18 mouse cellular contexts compared by ENCODE assay signal in genomic region chr13:48284426-48284825, GRCm38 (mm10). TPM values are rescaled to one million over a fixed set of nuclear protein-coding genes. Genes with fewer than 3 reads are reported as not detected.
"Had no signal": no experiment of that assay in that cellular context is flagged by ENCODE, and none has a peak within 500 bp of the region (broad histone marks: within the 10 kb centered on the region; RNA-seq: fewer than 3 reads in every experiment).

No protein-coding gene starts in this region.

- H3K4me3 ChIP-seq: layer of hippocampus, adult 2 months; limb, embryonic 13.5 days; liver, embryonic 15.5 days; midbrain, embryonic 10.5 days; midbrain, embryonic 15.5 days; neural tube, embryonic 12.5 days had no signal

- H3K9me3 ChIP-seq: limb, embryonic 13.5 days; liver, embryonic 15.5 days; midbrain, embryonic 10.5 days; midbrain, embryonic 15.5 days; neural tube, embryonic 12.5 days had no signal

- H3K4me2 ChIP-seq: limb, embryonic 13.5 days; liver, embryonic 11.5 days; liver, embryonic 15.5 days; midbrain, embryonic 15.5 days; neural tube, embryonic 12.5 days had no signal

- H3K36me3 ChIP-seq: limb, embryonic 13.5 days; liver, embryonic 15.5 days; midbrain, embryonic 10.5 days; midbrain, embryonic 15.5 days; neural tube, embryonic 12.5 days had no signal

- H3K4me1 ChIP-seq: liver, embryonic 15.5 days; midbrain, embryonic 10.5 days; neural tube, embryonic 12.5 days had no signal

- ATAC-seq: lung, postnatal 0 days; midbrain, embryonic 15.5 days had no signal

- H3K9ac ChIP-seq: limb, embryonic 13.5 days; liver, embryonic 15.5 days; midbrain, embryonic 15.5 days; neural tube, embryonic 12.5 days had no signal

- H3K27ac ChIP-seq: layer of hippocampus, adult 2 months; limb, embryonic 13.5 days; liver, embryonic 15.5 days; midbrain, embryonic 10.5 days; midbrain, embryonic 15.5 days; neural tube, embryonic 12.5 days had no signal

- DNase-seq: kidney, adult 18-20 months; kidney, postnatal 10 days; kidney, postnatal 4 days; lung, adult 2 months; lung, postnatal 4 days; right cerebral cortex, postnatal 14 days; thymus, adult 18-20 months; thymus, postnatal 14 days had no signal

- H3K27me3 ChIP-seq: limb, embryonic 13.5 days; liver, embryonic 15.5 days; midbrain, embryonic 15.5 days; neural tube, embryonic 12.5 days had no signal

RNA-seq across cellular contexts. Expression of gene Id4, which starts 23.4 kb away (rescaled TPM):
- total RNA-seq: monocyte, adult 5-6 weeks; neutrophil, adult 5-6 weeks had no signal
